ENCODE assay signal across 8 mouse cellular contexts in genomic region chr13:64318355-64318754, GRCm38 (mm10). TPM values are rescaled to one million over a fixed set of nuclear protein-coding genes. Genes with fewer than 3 reads are reported as not detected.
DNase-seq lines count a peak whose midpoint lies in the region; ATAC-seq lines count a peak whose summit lies in the region.

No protein-coding gene starts in this region.

- DNase-seq in adrenal gland, adult 8-10 months = peak; percentile 42
- DNase-seq in adrenal gland, postnatal 4 days (ENCODE audit: low spot score in 2 of 2) = no peak
- DNase-seq in layer of hippocampus, postnatal 10 days (ENCODE audit: low spot score in 2 of 2) = peak; percentile 32 to 54
- DNase-seq in layer of hippocampus, adult 9-10 months (ENCODE audit: low spot score) = no peak
- DNase-seq in adrenal gland, postnatal 14 days = peak; percentile 74
- DNase-seq in kidney, postnatal 10 days = peak; percentile 83

- ATAC-seq in CD4-positive, CD25-positive, alpha-beta regulatory T cell, adult 4 months = no peak
- ATAC-seq in cerebellum, adult (ENCODE audit: insufficient number of reproducible peaks, low FRiP score, low TSS enrichment) = no peak

RNA-seq across cellular contexts. Expression of gene Aaed1, which starts 5.8 kb away (rescaled TPM):
- 10 to 100 TPM; 44.6 to 57.2 (median 50.2) TPM for total RNA-seq in adrenal gland, adult 8-10 months (2022)
- 10 to 100 TPM; 42.7 to 43.8 TPM for total RNA-seq in adrenal gland, postnatal 4 days (2021)
- total RNA-seq in layer of hippocampus, postnatal 10 days (2021) = 10 to 100 TPM in 1 of 2 experiments, 1 to 10 TPM in 1; 8.5 to 11.7 TPM
- total RNA-seq in adrenal gland, postnatal 14 days (2021) = 48.3 and 50.7 TPM in 2 replicates
- polyA plus RNA-seq in CD4-positive, CD25-positive, alpha-beta regulatory T cell, adult 4 months (2017; shearing (Covaris generic)) = 10 to 100 TPM in 1 of 2 experiments, 1 to 10 TPM in 1; 9.9 to 13.1 TPM

RNA-seq across cellular contexts. Expression of gene Cdc14b, which starts 43.3 kb away (rescaled TPM):
- total RNA-seq in adrenal gland, adult 8-10 months (2022) = 10 to 100 TPM; 11.0 to 21.2 (median 15.8) TPM
- total RNA-seq in adrenal gland, postnatal 4 days (2021) = 10 to 100 TPM; 11.0 to 11.5 TPM
- 1 to 10 TPM; 2.6 to 3.2 TPM for total RNA-seq in layer of hippocampus, postnatal 10 days (2021)
- 10.0 and 10.6 TPM in 2 replicates for total RNA-seq in adrenal gland, postnatal 14 days (2021)
- 10 to 100 TPM; 10.7 to 11.6 TPM for polyA plus RNA-seq in CD4-positive, CD25-positive, alpha-beta regulatory T cell, adult 4 months (2017; shearing (Covaris generic))

RNA-seq across cellular contexts. Expression of gene Ctsl, which starts 52.3 kb away (rescaled TPM):
- 100 to 1,000 TPM; 197 to 449 (median 314) TPM for total RNA-seq in adrenal gland, adult 8-10 months (2022)
- total RNA-seq in adrenal gland, postnatal 4 days (2021) = 100 to 1,000 TPM; 275 to 276 TPM
- 100 to 1,000 TPM; 169 to 194 TPM for total RNA-seq in layer of hippocampus, postnatal 10 days (2021)
- 306 and 371 TPM in 2 replicates for total RNA-seq in adrenal gland, postnatal 14 days (2021)
- 1 to 10 TPM; 5.3 to 7.2 TPM for polyA plus RNA-seq in CD4-positive, CD25-positive, alpha-beta regulatory T cell, adult 4 months (2017; shearing (Covaris generic))

Comparison
In these comparisons a context has a peak if more than half of its experiments do, and no peak if none do; other contexts are left out.
1. DNase-seq: peak in adrenal gland, adult 8-10 months (single experiment), layer of hippocampus, postnatal 10 days (2 of 2), adrenal gland, postnatal 14 days (single experiment) and kidney, postnatal 10 days (single experiment); none in adrenal gland, postnatal 4 days (0 of 2) and layer of hippocampus, adult 9-10 months (single experiment).